Mouse (Mus musculus): Measurements from ENCODE around the gene Rab31.

DNA sequence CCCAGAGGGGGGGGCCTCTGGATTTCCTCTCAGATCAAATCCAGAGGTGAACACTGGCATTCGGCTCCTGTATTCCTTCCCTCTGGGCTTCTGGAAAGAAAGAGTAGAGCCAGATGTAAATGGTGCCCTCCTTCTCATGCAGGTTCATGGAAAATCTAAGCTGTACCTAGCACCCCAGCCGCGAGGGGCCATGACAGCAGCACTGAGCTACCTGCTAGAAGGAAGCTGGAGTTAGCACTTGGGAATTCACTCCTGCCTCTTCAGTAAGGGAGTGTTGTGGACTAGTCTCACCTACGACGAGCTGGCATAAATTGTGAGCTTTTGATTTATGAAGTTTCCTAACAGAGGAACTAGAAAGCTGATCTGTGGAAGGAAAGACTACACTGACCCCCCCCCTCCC lies 129.0 kb downstream of the Rab31 start:
- TF ChIP-seq CTCF (IDR thresholded peaks at IDR 0.05; ENCODE audit: insufficient read depth, low read length) (no peak), POLR2A (IDR thresholded peaks at IDR 0.05; ENCODE audit: borderline replicate concordance, extremely low read depth, low read depth, low read length) (no peak)

Data from lung, adult 2 months (tissue).